Mouse (Mus musculus) myocyte (in vitro differentiated cells): ENCODE results near the gene Vmn1r212. TPM values are rescaled to one million over a fixed set of nuclear protein-coding genes. Genes with fewer than 3 reads are reported as not detected.

Experiments used
- H3K27me3 ChIP-seq: one replicate; pipeline ENCODE4 v1.6.1; 2011; ENCODE audit not compliant: control insufficient read depth, insufficient read depth, insufficient read length
- H3K36me3 ChIP-seq: one replicate; pipeline ENCODE4 v1.6.1; 2011; ENCODE audit not compliant: control insufficient read depth, insufficient read depth
- H3K4me2 ChIP-seq: one replicate; pipeline ENCODE4 v1.6.1; 2011; ENCODE audit warnings: low read depth, control low read depth
- H3K4me3 ChIP-seq: one replicate; pipeline ENCODE4 v1.5.1; 2011; ENCODE audit warnings: mild to moderate bottlenecking, control low read depth, moderate library complexity
- H3K79me2 ChIP-seq: one replicate; pipeline ENCODE4 v1.6.1; 2011; ENCODE audit not compliant: control insufficient read depth, insufficient read depth
- H3ac ChIP-seq: one replicate; pipeline ENCODE4 v1.6.1; 2011; ENCODE audit not compliant: control insufficient read depth, insufficient read length
- CEBPB ChIP-seq: IDR thresholded peaks from 2 replicates; pipeline ENCODE4 v1.6.1; 2011; ENCODE audit warnings: mild to moderate bottlenecking, moderate library complexity; ENCODE audit not compliant: poor library complexity, insufficient read depth, severe bottlenecking
- E2F4 ChIP-seq: IDR thresholded peaks from one replicate; pipeline ENCODE4 v1.6.1; 2011; ENCODE audit warnings: mild to moderate bottlenecking, control low read depth, moderate library complexity; ENCODE audit not compliant: insufficient read depth
- MAX ChIP-seq: IDR thresholded peaks from one replicate; pipeline ENCODE4 v1.6.1; 2011; ENCODE audit warnings: low read depth, mild to moderate bottlenecking, control low read depth
- MYOD1 ChIP-seq, 3 experiments: IDR thresholded peaks; one replicate each; pipeline ENCODE4 v1.6.1; 2011; ENCODE audit warnings: control low read depth in 2 of 3, low read depth in 2 of 3, mild to moderate bottlenecking in 2 of 3, moderate library complexity in 1 of 3; ENCODE audit not compliant: insufficient read length in 2 of 3, control insufficient read depth in 1 of 3
- MYOG ChIP-seq, 3 experiments: IDR thresholded peaks; one replicate each; pipeline ENCODE4 v1.6.1; 2011; ENCODE audit warnings: control low read depth in 2 of 3, low read depth in 2 of 3, mild to moderate bottlenecking in 2 of 3; ENCODE audit not compliant: insufficient read length in 2 of 3, control insufficient read depth in 1 of 3, insufficient read depth in 1 of 3
- POLR2A ChIP-seq: IDR thresholded peaks from one replicate; pipeline ENCODE4 v1.6.1; 2011; ENCODE audit warnings: low read depth, mild to moderate bottlenecking, control low read depth, moderate library complexity; ENCODE audit not compliant: insufficient read length
- POLR2AphosphoS2 ChIP-seq: IDR thresholded peaks from one replicate; pipeline ENCODE4 v1.6.1; 2011; ENCODE audit warnings: low read depth, control low read depth; ENCODE audit not compliant: insufficient read length
- REST ChIP-seq: IDR thresholded peaks from one replicate; pipeline ENCODE4 v1.6.1; 2011; ENCODE audit warnings: mild to moderate bottlenecking, control low read depth, moderate library complexity; ENCODE audit not compliant: insufficient read depth, insufficient read length
- SRF ChIP-seq: IDR thresholded peaks from one replicate; pipeline ENCODE4 v1.6.1; 2011; ENCODE audit warnings: low read depth; ENCODE audit not compliant: control insufficient read depth, insufficient read length
- TCF12 ChIP-seq: IDR thresholded peaks from one replicate; pipeline ENCODE4 v1.6.1; 2011; ENCODE audit warnings: mild to moderate bottlenecking, control low read depth; ENCODE audit not compliant: poor library complexity, insufficient read depth, severe bottlenecking
- TCF3 ChIP-seq: IDR thresholded peaks from one replicate; pipeline ENCODE4 v1.6.1; 2011; ENCODE audit warnings: low read depth, control low read depth; ENCODE audit not compliant: insufficient read length
- USF1 ChIP-seq: IDR thresholded peaks from one replicate; pipeline ENCODE4 v1.6.1; 2011; ENCODE audit warnings: low read depth, mild to moderate bottlenecking, control low read depth, moderate library complexity
- polyA plus RNA-seq: library from polyadenylated mRNA; unstranded; fragments of >200 nt; fragmentation: generic; extraction: Trizol; gene quantifications from one replicate; pipeline ENCODE4 v1.2.1, GENCODE M21; 2012; ENCODE audit warnings: missing spikeins

Gene Vmn1r212
- not detected for polyA plus RNA-seq

- TF ChIP-seq USF1 (no peak), E2F4 (no peak), TCF3 (no peak), POLR2A (no peak), CEBPB (no peak), POLR2AphosphoS2 (no peak), SRF (no peak), MAX (no peak), TCF12 (no peak), MYOG (IDR thresholded peaks at IDR 0.05; ENCODE audit: control insufficient read depth in 1 of 3, insufficient read depth in 1 of 3, insufficient read length in 2 of 3, low read depth in 2 of 3) (no peak), MYOD1 (IDR thresholded peaks at IDR 0.05; ENCODE audit: control insufficient read depth in 1 of 3, insufficient read length in 2 of 3, low read depth in 2 of 3) (no peak), REST (no peak)
- Histone ChIP-seq H3K27me3 (no peaks in the 10 kb centered on the region), H3K79me2 (no peaks in the 10 kb centered on the region), H3ac (no peak within 1 kb of the TSS), H3K4me2 (no peak within 1 kb of the TSS), H3K4me3 (no peak within 1 kb of the TSS), H3K36me3 (no peaks in the 10 kb centered on the region)
Observed at GRCm38 (mm10) chr13:22884105-22884504, at the start of gene Vmn1r212. Vmn1r212 (minus strand) TSS chr13:22884205.

DNA sequence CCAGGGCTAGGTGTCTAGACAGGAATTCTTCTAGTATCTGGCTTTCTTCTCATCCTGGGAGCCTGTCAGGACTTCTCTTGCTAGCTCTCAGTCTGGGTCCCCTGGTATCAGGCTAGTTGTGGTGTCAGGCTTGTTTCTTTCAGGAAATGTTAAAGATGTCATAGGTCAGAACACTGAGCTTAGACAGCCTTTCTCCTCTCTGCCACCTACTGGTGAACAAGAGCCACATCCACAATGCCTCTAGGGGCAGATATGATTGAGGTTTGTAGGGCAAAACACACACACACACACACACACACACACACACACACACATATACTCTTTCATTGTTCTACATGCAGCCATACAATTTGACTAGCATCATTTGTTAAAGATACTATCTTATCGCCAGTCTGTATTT lies 4.7 kb downstream of the Vmn1r212 start:
- TF ChIP-seq USF1 (no peak), POLR2A (no peak), POLR2AphosphoS2 (no peak), E2F4 (no peak), TCF3 (no peak), MYOG (IDR thresholded peaks at IDR 0.05; ENCODE audit: control insufficient read depth in 1 of 3, insufficient read depth in 1 of 3, insufficient read length in 2 of 3, low read depth in 2 of 3) (no peak), TCF12 (no peak), MYOD1 (IDR thresholded peaks at IDR 0.05; ENCODE audit: control insufficient read depth in 1 of 3, insufficient read length in 2 of 3, low read depth in 2 of 3) (no peak), SRF (no peak), MAX (no peak), CEBPB (no peak), REST (no peak)
- Histone ChIP-seq H3K27me3 (no peaks in the 10 kb centered on the region), H3K4me2 (no peak overlapping the region), H3K36me3 (no peaks in the 10 kb centered on the region), H3K4me3 (no peak overlapping the region), H3K79me2 (no peaks in the 10 kb centered on the region), H3ac (no peak overlapping the region)

DNA sequence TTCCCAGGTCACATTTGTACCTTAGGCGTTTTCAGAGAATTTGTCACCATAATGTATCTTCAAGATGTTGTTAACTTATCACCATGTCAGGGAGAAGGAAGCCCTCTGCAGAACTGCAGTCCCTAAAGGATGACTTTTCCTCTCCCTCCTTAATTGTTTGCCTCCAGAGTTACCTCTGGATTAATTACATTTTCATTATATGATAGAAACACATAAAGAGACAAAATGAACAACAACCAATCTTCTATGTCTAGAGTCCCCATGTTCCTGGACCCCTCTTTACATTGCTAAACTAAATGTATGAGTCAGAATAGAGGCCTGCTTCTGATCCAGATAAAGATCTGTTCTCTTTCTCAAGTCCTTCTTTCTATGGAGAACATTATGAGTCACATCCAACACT lies 26.5 kb downstream of the Vmn1r212 start, which contains the start of gene Vmn1r211:
TSS of gene Vmn1r211 (minus strand) at position 101 of the 400 bp plus-strand sequence.
- Histone ChIP-seq H3K4me3 (no peak within 1 kb of the TSS), H3K36me3 (no peaks in the 10 kb centered on the region), H3K27me3 (no peaks in the 10 kb centered on the region), H3K79me2 (no peaks in the 10 kb centered on the region), H3K4me2 (no peak within 1 kb of the TSS), H3ac (no peak within 1 kb of the TSS)
- TF ChIP-seq SRF (no peak), USF1 (no peak), E2F4 (no peak), CEBPB (no peak), POLR2A (no peak), MYOG (IDR thresholded peaks at IDR 0.05; ENCODE audit: control insufficient read depth in 1 of 3, insufficient read depth in 1 of 3, insufficient read length in 2 of 3, low read depth in 2 of 3) (no peak), MAX (no peak), TCF12 (no peak), MYOD1 (IDR thresholded peaks at IDR 0.05; ENCODE audit: control insufficient read depth in 1 of 3, insufficient read length in 2 of 3, low read depth in 2 of 3) (no peak), POLR2AphosphoS2 (no peak), TCF3 (no peak), REST (no peak)

DNA sequence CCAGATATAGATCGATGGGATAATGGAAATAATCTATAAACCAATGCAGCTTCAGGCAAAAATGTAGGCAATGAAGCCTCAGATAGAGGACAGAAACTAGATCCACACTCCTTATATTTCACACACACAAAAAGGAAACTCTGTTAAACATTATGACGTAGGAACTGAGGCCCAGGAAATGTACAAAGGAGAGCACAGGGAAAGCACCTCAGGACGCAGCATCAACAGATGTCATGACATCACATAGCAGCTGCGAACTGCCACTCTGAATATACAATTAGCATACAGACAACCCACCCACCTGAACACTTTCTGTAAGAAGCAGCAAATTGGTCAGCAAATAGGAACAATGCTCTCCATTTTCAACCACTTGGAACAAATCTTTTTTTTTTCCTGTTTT lies 29.2 kb downstream of the Vmn1r212 start:
- TF ChIP-seq USF1 (no peak), MAX (no peak), TCF3 (no peak), POLR2A (no peak), POLR2AphosphoS2 (no peak), TCF12 (no peak), MYOG (IDR thresholded peaks at IDR 0.05; ENCODE audit: control insufficient read depth in 1 of 3, insufficient read depth in 1 of 3, insufficient read length in 2 of 3, low read depth in 2 of 3) (no peak), MYOD1 (IDR thresholded peaks at IDR 0.05; ENCODE audit: control insufficient read depth in 1 of 3, insufficient read length in 2 of 3, low read depth in 2 of 3) (no peak), E2F4 (no peak), CEBPB (no peak), SRF (no peak), REST (no peak)
- H3K27me3 ChIP-seq: no peaks in the 10 kb centered on the region
- H3ac ChIP-seq: no peak overlapping the region

More for the DNA sequence above, 29.2 kb downstream of the Vmn1r212 start:
- Histone ChIP-seq H3K4me3 (no peak overlapping the region), H3K36me3 (no peaks in the 10 kb centered on the region), H3K4me2 (no peak overlapping the region), H3K79me2 (no peaks in the 10 kb centered on the region)
